Mouse (Mus musculus) right cerebral cortex, postnatal 25 days (tissue): ENCODE data around the gene Ldlrad3.

Experiments
- DNase-seq: peaks from one replicate; pipeline ENCODE4 v3.0.0; 2022

Ldlrad3 gene

DNA sequence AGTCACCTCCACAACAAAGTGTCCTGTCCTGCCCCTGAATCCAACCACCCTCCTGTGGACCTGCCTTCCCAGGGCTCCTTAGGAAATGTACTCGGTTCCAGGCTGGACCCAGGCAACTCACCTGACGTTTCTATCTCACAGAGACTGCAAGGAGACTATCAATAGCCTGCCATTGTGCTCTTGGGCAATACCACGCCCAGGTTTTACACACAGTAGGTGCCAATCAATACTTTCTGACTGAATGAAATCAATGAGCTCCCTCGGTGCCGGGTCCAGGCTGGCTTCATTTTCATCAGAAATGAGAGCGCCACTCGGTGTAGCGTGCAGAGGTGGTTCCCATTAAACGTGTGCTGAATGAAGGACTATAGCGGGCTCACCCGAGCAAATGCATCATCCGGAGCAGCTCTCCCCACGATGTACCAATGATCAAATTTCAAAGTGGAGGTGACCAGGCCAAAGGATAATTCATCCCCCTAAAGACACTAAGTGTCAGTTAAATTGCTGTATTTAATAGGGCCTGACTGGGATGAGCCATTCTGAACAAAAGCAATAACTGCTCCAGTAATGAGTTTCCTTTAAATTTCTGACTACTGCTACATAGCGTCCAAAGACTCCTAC, 43.4 kb downstream of the Ldlrad3 start:
- no peak for DNase-seq

DNA sequence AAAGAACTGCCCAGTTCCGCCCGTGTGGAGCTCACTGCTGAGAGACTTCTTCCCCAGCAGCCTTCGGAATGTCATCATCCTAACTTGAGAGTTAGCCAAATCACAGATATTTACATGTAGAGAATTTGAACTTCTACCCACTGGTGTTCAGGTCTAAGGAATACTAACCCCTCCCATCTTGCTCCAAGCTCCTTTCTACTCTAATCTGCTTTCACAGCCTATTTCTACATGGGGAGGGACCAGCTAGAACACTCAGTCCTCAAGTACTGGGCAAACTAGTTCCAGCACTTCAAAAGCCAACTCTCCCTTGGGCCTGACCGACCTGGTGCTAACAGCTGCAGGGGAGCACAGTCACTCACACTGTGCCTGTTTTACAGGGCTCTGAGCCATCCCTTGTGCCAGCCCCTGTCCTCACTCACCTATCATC, 44.0 kb downstream of the Ldlrad3 start:
- no peak for DNase-seq

- DNase-seq: no peak
Measured at GRCm38 (mm10) chr2:102141199-102141598, 45.0 kb downstream of the Ldlrad3 start.

- no peak for DNase-seq
Measured at GRCm38 (mm10) chr2:102137922-102138321, 48.3 kb downstream of the Ldlrad3 start.

GRCm38 (mm10) chr2:102136184-102136583, 50.0 kb downstream of the Ldlrad3 start:
- DNase-seq: no peak

DNA sequence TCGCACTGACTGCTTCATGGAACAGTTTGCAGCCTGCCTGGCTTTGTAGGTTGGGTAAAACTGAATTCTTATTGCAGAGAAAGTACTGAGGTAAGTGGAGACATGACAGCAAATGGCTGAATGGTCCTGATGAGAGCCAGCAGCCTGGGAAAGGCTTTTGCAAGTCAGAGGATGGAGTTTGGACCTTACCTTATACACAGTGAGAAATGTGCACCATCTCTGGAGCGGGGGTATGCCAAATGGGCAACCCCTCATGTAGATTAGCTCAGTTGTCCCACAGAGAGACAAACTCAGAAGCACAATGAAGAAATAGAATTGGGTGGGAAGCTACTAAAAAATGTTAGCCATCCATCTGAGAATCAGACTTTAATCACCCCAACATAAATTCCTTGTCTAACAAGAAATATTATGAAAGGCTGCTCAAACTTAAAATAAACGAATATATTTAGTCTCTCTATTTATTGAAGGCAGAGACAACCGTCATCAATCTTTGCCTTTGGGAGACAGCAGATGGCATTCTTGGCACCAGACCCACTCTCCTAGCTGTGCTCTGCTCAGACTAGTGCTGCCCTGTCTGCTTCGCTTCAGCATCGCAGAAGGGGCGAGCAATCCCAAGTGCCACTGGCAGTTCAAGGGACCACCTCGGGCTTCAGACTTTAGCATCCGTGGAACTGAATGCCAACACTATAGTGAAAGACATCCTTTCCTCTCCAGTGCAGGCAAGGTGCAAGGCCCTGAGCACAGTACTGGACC, 51.5 kb downstream of the Ldlrad3 start:
- DNase-seq: peak; percentile 76

DNA sequence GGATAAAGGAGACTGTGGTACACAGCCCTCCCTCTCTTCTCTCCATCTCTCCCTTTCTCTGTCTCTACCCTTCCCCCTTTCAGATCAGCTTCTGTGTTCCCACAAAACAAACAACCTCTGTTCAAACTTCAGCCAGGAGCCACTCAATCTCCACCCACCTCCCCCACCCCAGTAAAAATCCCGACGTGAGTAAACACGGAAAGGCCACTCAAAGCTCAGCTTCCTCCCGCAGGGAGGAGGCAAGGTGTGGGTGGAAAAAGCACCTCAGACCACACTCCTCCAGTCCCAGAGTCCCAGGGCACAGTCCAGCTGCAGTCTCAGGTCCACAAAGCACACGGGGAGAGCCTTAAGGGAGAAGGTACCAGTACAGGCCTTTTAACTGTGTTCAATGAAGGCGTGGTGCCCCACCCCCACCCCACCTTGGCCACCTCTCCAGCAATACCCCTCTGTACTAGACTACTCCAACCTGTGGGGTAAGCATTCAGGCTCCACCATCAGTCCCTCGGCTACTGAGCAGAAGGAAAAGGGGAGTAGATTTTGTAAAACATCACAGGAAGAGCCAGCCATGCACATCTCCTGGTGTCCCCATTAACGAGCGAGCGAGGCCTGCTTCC, 53.1 kb downstream of the Ldlrad3 start:
- DNase-seq: no peak

DNA sequence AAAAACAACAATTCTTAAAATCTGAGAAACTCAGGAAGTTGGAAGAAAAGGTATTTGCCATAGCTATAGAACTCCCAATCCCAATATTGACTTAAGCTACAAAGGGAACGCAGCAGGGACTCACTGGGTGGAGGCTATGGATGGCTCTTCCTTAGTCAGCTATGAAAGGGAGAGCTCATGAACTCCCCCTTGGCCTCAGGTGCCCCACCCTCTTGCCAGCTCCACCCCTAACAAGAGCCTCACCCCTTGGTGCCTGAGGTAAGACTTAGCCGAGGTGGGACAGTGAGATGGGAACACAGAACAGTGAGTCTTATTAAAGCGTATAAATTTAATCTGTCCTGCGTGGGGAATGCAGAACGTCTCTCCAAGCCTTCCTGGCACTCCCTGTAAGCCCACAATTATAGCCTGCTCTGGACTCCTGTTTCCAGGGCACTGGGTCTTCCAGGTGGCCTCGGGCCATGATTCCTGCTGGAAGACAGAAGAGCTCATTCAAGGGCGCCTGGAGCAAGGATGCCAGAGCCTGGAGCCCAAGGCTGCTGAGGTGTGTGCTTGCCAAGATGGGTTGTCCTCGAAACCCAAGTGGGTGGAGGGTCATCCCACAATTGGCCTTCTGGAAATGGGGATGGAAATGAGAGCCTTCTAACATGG, 55.9 kb downstream of the Ldlrad3 start:
- DNase-seq: no peak

DNA sequence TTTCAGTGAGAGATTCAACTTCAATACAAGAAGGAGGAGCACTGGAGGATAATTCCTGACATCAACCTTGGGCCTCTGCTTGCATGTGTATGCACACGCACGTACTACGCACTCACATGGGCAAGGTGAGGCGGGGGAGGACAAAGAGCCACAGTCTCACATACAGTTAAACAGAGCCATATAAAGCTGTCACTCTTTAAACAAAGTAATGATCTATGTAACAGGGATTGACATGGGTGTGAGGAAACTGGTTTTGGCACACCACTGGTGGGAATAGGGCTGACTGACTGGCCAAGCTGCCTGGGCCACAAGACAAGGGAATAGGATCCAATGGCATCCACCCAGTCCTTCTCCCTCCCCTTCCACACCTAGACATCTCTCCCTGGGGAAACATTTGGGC, 57.0 kb downstream of the Ldlrad3 start:
- no peak for DNase-seq

DNA sequence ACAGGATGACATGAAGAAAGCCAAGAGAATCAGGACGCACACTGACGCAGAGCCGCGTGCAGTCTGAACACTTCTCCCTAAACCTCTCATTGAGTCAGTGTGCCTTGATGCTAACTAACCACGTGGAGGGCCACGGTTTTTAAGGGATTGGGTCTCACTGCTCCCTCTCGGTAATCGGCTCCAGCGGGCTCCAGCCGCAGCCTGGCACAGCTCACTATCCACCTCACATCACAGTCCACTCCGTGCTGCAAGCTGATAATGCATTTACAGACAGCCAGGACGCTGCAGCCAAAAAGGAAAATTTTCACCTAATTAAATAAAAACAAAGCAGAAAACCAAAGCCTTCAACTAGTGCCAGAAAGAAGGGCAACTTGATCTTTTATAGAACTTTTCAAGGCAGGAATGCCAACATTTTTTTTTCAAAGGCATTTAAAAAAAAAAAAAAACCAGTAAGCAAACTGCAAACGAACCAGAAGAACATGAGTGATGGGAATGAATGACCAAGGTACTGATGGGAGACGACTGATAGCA, 57.6 kb downstream of the Ldlrad3 start:
- no peak for DNase-seq

GRCm38 (mm10) chr2:102127791-102128387, 58.3 kb downstream of the Ldlrad3 start:
- no peak for DNase-seq

GRCm38 (mm10) chr2:102127221-102127620, 59.0 kb downstream of the Ldlrad3 start:
- DNase-seq: no peak

DNA sequence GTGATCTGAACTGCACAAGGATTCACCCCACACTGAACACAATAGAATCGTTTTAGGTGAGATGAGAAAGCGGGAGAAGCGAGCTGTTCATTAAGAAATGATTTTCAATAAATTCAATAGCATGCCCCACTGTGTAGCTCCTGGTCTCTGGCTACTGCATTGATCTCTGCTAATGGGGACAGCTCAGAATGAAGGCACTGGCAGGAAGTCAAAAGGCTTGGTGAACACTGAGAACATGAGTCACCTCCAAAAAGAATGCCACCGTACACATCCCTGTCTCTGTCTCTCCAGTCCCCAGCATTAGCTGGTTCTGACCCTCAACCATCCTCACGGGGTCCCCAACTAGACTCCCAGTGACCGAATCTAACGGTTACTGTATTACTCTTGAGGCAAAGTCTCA, 60.1 kb downstream of the Ldlrad3 start:
- no peak for DNase-seq

GRCm38 (mm10) chr2:102125042-102125441, 61.1 kb downstream of the Ldlrad3 start:
- DNase-seq: no peak

GRCm38 (mm10) chr2:102122146-102122515, 64.1 kb downstream of the Ldlrad3 start:
- DNase-seq: no peak

- no peak for DNase-seq
Measured at GRCm38 (mm10) chr2:102121440-102122145, 64.6 kb downstream of the Ldlrad3 start.

DNA sequence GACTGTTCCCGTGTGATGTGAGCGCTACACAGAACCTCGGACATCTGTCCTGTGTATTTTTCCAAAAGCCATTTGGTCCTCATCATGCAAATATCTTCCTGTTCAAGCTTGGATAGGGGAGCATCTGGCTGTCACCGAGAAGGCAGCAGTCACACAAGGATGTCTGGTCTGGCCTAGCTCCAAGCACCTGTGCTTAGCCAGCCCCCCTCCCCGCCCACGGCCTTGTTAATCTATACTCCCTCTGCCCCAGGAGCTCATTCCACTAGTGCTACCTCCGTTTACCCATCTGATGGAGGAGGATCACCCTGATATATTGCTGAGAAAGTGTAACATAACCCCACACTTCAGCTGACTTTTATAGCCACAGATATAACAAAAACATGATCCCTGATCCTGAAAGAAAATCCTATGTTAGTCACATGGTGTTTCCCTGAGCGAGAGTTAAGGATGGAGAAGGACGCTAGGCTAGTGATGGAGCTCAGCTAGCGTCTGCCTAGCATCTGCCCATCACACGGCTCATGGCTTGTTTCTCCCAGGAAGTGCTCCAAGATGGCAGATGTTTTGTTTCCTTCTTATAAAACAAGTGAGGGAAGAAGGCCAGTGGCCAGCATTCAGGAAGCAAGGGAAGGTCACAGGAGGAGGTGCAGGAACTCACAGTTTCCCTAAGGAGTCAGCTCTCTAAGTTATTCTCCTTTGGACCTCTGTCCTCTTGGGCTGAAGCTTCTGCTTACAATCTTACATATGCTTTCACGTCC, 66.3 kb downstream of the Ldlrad3 start:
- no peak for DNase-seq

- DNase-seq: peak; percentile 39
Measured at GRCm38 (mm10) chr2:102118988-102119460, 67.2 kb downstream of the Ldlrad3 start.

GRCm38 (mm10) chr2:102117402-102117760, 68.8 kb downstream of the Ldlrad3 start:
- DNase-seq: no peak

GRCm38 (mm10) chr2:102116521-102117401, 69.4 kb downstream of the Ldlrad3 start:
- DNase-seq: no peak
